Mouse (Mus musculus) mesoderm, embryonic 11.5 days (tissue): ENCODE measurements around the gene Nradd.

ENCODE experiments used
- DNase-seq: peaks from one replicate; pipeline ENCODE4 v3.0.0-alpha.2; 2012; ENCODE audit warnings: low read depth, low spot score

The Nradd gene

DNA sequence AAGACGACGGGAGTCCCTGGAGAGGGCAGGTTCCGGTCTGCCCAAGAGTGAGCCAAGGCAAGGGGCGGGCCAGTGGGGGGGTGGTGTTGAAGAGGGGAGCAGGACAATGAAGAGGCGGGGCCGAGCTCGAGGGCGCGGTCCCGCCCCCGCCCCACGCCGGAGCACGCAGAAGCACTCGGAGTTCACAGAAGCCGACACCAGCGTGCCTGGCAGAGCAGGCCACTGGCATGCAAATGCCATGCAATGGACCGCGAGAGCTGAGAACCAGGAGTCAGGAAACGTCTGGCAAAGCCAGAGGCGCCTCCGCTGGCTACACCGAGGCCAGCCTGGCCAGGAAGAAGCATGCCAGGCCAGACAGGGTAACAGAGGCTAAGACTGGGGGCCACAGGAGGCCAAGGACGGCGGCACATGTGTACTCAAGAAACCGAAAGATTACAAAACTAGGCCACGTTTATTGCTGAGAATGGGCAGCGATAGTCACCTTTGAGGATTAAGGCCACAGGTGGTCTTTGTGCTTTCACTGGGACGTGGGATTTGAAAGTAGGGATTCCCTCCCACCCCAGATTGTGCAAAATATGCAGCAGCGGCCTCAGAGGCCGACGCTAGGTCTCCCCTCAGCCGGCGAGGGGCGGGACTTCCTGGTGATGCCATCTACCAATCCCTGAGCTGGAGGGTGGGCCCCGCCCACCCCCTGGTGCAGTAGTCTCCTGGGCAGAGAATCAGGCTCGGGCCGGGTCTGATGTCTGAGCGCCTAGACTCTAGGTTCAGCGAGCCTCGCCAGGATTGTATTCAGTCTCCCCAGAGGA lies at the start of gene Nradd:
TSS of gene Nradd (minus strand) at position 92 of the 806 bp plus-strand sequence.
- peak; percentile 95 for DNase-seq

DNA sequence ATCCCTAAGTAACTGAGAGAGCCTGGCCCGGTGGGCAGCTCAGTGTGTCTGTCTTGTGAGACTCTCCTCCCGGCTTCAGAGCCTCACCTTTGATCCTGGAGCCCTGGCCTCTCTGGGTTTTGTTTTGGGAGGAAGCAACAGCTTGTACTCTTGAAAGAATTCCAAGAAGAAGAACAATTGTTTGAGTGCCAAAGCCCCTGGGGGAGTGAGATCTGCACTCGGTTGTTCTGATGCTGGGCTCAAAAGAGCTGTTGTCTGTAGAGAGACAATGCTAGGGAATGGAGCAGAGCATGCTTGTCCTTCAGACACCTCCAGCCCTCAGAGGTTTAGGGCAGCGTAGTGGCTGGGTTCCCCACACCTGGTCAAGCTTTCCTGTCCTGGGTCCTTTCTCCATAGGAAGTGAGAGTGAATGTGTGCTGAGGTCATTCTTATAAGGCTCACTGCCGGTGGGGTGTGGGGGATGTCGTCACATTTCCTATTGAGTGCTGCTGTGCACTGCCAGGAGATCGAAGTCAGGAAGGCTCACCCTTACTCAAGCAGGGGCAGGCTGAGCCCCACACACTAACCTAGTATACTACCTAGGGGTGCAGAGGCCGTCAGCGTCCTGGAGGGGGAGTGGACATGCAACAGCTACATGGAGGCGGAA lies 49.0 kb upstream of the Nradd start:
- no peak for DNase-seq

DNA sequence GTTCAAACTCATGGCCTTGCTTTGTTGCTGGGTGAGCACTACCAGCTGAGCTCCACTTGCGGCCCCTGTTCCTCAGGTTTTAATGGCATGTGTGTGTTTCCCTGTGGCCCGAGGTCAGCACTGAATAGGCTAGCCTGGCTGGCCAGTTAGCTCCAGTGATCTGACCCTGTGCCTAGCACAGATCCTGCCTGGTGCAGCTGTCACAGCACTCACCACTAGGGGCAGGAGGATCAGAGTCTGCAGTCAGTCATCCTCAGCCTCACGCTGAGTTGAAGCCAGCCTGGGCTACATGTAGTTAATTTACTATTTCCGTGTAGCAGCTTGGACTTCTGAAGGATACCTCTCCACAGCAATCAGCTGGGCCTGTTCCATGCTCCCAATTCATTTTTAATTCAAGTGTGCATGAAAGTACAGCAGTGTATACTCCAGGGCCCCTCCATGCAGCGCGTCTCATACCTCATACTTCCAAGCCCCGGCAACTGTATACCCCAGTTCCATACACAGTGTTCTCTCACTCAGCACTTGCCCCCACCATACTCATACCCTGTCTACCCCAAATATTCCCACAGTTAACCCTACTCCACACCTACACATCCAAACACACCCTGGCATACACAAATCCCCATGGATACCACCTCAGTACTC lies 48.3 kb upstream of the Nradd start:
- DNase-seq, result peak; percentile 40

DNA sequence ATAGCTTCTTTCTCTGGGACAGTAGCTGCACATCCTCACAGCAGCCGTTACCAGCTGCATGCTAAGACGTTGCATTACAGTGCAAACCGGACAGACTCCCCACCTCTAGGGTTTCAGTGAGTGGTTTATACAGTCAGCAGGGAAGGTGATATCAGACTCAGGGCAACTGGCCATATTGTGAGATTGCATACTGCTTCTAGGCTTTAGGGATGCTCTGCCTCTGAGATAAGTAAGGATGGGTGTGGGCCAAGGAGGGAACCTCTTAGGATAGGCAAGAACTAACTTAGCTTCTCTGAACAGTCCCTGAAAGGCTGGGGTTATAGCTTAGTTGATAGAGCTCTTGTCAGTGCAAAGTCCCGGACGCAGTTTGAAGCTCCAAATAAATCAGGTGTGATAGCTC lies 45.5 kb upstream of the Nradd start:
- no peak for DNase-seq

DNA sequence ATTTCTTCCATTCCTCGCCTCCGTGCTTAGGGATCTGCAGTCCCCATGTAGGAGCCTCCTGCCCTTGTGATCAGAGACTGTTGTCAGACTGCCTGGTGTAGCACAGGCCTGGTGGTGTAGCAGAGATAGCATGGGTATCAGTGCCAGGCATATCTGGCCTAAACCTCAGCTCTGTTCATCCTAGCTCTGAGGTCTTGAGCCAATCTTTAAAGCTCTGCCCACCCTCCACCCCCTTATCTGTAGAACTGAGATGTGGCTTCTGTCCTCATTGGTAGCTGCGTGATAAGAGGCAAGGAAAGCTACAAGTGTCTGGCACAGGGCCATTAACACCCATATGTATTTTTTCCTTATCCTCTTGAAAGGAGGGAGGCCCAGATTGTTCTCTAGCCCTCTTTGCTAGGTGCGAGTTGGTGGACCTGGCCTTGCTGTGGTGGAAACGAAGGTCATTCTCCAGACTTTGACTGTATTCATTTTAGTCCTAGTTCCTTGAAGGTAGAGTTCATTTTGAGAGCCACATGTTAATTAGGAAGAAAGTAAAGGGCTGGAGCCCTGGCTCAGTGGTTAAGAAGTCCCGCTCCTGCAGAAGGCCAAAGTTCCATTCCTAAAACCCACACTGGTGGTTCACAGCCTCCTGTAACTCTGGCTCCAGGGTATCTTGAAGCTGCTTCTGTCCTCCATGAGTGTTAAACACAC lies 44.5 kb upstream of the Nradd start:
- no peak for DNase-seq

DNA sequence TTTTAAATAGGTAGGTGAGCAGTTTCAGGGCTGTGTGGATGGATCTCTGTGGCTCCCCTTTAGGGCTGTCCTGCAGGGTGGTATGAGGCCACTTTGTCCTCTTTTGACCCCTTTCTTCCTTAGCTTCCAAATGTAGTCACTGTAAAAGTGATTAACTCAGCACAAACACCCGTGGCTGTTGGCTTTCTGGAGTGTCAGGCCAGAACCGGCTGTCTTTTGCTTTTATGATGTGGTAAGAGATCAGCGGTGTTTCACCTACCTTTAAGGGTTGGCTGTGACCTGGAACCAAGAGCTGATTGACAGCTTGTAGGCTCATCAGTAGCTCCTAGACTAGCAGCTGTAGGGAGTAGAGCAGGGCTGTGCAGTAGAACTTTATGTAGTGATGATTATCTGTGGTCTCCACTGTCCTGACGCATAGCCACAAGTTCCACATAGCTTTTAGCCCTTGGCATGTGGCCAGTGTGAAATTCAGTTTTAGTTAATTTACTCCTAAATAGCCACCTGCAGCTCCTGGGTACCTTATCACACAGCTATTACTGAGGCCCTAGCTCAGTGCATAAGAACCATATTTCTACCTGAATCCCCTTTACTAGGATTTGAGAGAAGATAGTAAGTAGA lies 43.1 kb upstream of the Nradd start:
- no peak for DNase-seq

DNA sequence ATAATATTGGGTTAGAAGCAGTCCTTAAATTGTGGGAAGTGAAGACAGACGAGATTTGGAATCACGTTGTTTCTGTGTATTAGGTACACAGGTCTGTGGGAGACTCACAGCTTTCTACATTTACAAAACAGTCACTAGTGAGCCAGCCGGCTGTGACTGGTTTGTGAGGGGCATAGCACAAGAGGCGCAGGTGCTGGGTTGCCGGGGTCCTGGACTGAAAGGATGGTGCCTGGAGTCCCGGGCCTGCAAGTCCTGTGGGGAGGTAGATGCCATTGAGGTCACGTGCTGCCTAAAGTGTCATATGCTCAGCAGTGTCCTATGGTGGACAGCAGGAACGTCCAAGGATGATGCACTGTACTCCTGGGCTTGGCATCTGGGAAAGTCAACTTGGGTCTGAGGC lies 42.1 kb upstream of the Nradd start:
- no peak for DNase-seq

DNA sequence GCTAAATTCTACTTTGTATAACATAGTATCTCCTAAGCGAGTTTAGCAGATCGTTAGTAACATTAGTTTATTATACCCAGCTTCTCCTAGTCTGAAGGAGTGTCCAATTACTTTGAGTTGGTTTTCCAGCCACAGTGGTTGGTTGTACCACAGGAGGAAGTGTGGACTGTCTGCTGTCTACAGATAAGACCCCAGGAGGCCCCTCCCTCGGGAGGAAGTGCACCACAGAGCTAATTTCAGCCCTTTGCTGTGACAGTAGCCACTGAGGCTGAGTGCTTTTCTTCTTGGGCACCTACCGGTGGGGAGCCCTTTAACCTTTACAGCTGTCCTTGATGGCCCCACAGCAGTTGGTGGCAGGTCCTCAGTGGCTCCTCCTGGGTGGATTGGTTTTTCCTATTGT lies 41.7 kb upstream of the Nradd start:
- peak; percentile 34 for DNase-seq

DNA sequence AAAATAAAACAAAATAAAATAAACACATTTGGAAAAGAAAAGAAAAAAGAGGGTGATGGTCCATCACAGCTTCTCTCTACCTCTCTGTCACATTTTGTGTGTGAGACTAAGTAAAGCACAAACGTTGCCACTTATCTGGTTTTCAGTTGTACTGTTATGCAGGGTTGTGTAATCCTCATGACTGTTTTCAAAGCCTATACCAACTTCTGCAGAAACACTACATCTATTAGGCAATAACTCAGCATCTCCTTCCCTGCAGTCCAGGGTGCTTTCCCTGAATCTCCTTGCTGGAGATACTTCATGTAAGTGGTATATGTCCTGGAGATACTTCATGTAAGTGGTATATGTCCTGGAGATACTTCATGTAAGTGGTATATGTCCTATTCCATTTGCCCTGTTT lies 38.6 kb upstream of the Nradd start:
- DNase-seq, result no peak

DNA sequence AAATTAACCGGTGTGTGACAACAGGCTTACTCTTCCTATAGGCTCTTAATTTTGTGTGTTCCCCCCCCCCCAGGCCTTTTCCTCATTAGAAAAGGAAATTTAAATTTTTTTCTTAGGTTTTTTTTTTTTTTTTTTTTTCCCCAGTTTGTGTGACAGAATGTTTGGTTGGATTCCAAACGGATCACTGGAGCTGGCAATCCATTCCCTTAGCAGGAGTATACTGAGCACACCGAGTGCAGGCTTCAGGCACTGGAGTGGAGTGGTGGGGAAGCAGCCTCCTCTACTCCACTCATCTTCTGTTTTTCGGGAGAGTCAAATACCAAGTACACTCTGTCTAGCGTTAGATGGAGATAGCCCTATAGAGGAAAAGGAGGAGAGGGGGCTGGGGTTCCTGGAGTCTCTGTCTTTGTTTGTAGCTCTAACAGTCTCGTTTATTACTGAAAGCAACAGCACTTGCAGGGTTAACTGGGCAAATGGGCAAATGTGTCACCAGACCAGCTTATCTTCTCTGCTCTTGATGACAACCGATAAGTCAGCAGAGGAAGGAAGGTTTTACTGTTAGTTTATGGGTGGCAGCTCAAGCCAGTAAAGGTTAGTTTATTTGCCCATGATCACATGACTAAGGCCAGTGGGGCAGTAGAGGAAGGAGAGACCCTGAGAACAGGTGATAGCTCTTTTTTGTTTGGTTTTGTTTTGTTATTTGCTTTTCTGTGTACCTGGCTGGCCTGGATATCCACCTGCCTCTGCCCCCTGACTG lies 36.8 kb upstream of the Nradd start:
- no peak for DNase-seq

DNA sequence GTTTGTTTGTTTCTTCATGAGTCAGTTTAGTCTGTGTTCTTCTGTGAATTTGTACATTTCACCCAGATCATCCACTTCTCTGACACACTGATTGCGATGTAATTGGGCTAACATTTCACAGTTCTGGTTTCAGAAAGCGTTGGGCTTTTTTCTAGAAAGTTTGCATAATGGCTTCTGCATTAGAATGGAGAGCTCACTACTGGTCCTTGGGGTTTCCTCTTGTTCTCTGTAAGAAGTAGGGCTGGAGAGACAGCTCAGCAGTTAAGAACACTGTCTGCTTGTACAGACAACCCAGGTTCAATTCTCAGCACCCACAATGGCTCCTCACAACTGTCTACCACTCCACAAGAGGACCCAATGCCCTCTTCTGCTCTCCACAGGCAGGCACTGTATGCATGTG lies 36.0 kb upstream of the Nradd start:
- no peak for DNase-seq

DNA sequence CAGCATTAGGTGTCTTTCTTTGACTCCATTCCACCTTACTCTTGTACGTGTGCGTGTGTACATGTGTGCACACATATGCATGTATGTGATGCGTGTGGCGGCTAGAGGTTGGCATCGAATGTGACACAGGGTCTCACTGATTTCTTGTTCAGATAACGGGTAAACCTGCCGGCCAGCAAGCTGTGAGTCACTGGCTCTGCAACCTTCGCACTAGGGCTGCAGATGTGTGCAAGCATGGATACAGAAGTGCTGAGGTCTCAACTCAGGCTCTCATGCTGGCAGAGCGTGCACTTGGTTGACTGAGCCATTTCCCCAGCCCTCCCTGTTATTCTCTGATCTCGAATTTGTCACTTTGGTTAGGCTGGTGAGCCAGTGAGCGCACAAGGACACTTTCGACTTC lies 35.3 kb upstream of the Nradd start:
- no peak for DNase-seq

DNA sequence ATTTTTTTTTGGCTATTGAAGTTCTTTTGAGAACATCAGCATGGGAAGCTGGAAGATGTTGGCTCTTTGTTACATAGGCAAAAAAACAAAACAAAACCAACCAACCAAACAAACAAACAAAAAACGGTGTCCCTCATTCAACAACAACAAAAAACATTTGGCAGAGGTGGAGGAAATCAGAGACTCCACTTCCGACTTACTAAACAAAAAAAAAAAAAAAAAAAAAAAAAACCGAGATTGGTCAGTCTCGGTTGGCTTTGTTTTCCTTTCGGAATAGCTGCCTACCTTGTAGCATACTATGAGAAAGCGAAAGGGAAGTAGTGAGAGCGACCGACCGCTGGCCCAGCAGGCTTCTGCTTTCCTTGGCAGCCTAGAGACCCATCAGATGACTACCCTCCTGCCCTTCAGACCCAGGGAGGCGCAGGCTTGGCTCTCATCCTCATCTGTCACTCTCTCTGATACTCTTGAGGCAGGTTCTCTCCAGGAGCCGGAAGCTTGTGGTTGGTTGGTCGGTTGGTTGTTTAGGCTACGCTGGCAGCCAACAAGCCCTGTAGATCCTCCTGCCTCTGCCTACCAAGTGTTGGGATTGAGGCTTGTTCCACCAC lies 33.3 kb upstream of the Nradd start:
- no peak for DNase-seq

DNA sequence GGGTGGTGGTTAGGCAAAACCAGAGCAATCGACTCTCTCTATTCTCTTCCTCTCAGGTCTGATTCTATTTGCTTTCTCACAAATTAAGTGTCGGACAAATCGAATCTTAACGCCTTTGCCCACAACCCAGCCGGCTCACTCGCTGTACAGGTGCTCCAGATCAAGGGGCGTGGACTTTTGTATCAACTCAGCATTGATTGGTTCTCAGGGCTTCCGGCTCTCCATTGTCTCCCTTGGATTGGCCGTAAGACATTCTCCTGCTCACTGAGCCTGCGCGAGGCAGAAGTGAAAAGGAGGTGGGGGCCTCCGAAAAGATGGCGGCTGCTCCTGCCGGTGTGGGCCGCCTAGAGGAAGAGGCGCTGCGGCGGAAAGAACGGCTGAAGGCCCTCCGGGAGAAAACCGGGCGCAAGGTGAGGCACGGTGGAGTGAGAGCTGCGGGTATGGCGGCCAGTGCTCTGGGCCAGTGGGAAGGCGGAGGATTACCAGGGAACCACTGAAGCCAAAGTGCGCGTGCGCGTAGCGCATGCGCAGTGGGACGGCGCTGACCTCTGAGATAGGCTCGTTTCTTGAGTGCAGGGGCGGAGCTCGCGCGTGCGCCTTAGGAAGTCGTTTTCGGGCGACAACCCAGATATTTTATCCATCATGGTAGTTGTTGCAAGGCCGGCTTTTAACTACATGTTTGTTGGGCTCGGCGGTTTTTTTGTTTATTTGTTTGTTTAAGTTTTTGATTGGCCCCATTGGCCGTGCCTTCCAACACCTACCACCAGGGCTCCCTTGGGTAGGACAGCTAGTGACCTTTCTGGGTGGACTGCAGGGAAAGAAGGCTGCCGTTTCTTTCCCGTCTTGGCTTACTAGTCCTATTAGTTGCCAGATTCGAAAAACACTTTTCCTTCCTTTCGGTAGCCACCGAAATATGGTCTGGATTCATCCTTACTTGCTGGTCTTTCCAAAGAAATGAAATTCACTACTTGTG lies 32.3 kb upstream of the Nradd start, which contains the start of gene Ccdc12:
TSS of gene Ccdc12 (plus strand) at position 255 of the 973 bp plus-strand sequence.
- peak; percentile 98 for DNase-seq

DNA sequence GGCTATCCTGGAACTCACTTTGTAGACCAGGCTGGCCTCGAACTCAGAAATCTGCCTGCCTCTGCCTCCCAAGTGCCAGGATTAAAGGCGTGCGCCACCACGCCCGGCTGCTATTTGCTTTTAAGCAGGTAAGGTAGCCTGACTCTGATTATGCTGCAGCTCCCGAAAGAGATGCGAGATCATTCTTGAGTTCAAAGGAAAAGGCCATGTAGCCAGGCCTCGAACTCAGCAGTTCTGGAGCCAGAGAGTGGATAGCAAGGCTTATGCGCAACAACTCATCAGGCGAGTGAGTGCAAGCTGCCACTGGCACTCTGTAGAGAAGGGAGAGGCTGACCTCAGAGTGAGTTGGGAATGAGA lies 31.4 kb upstream of the Nradd start:
- no peak for DNase-seq

DNA sequence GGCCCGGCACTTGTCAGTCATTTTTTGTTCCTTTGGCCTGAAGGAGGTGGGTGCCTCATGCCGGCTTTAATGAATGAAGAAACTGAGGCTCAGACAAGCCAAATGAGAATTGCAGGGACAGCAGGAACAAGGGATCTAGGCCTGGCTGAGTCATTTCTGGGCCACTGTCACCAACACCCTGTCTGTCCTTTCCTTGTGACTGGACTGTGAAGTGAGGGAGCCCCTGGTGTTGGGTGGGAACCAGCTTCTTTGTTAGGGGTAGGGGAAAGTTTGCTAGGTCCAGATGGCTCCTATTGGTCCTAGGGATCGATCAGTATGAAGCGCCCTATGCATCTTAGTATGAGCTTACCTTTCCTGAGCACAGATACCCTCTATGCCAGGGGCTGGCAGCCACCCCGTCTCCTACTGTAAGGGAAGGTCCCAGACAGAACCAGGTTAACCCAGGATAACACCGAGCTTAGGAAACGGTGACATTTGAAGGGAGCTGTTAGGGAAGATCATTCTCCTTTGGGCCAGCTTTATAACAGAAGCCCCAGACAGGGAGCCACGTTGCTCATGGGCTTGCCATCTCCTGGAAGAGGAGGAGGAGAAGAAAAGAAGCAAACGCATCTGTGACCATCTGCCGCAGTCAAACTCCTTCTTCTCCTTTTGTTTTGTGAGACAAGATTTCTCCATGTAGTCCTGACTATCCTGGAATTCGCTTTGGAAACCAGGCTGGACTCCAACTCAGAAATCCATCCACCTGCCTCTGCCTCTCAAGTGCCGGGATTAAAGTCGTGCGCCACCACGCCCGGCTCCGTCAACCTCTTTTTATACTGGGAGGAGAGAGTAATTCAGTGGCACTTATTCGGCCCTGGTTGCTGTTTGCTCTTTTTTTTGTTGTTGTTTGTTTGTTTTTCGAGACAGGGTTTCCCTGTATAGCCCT lies 30.7 kb upstream of the Nradd start:
- DNase-seq, result no peak

DNA sequence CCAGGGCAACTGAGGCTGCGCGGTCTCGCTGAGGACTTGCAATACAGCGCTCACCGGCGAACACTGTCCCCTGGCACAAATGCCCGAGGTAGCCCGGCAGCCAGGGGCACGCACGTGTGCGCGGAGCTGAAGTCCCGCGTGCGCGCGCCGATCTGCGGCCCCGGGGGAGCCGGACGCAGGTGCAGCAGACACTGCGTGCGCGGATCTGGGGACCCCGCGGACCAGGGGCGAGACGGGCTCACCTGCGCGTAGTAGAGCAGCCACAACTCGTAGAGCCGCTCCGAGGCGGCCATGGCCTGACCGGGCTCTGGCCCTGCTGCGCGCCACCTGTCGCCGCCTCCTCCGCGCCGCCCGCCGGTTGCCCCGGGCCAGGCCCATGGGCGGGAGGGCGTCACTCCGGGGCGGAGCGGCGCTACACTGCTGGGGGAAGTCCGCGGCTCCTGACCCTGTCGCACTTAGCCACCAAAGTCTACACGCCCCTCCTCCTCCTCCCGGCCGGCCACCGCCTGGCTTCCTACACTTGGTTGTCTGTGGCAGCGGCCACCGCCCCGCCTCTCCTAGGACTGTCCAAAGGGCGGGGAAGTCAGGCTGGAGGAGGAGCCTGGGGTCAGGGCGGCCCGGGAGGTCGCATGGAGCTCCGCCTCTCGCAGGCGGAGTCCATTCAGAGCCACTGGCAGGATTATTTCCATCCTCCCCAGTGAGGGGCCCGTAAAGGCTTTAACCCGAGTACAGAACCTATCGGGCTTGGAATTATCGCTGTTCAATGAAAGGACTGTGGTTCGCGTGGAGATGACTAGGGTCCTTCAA lies 29.6 kb upstream of the Nradd start, which contains the start of gene Nbeal2:
TSS of gene Nbeal2 (minus strand) at position 507 of the 807 bp plus-strand sequence.
- peak; percentile 90 for DNase-seq
